Mouse (Mus musculus) limb, embryonic 15.5 days (tissue): ENCODE results near the gene Brd7. TPM values are rescaled to one million over a fixed set of nuclear protein-coding genes. Genes with fewer than 3 reads are reported as not detected.

Source experiments
- ATAC-seq: fragments of 200-750 bp; cut with Nextera tagmentation; 2 replicates; pipeline ENCODE4 v1.8.0; 2017; ENCODE audit warnings: low read depth, moderate TSS enrichment; ENCODE audit not compliant: insufficient number of reproducible peaks, low FRiP score, low TSS enrichment
- H3K27ac ChIP-seq: fragments of 300-500 bp; sonication (generic); 2 replicates; pipeline ENCODE4 v1.5.1; 2015; ENCODE audit warnings: moderate library complexity, mild to moderate bottlenecking, inconsistent platforms
- H3K27me3 ChIP-seq: fragments of 300-500 bp; sonication (generic); 2 replicates; pipeline ENCODE4 v1.6.1; 2015; ENCODE audit warnings: inconsistent platforms
- H3K36me3 ChIP-seq: fragments of 300-500 bp; sonication (generic); 2 replicates; pipeline ENCODE4 v1.6.1; 2015; ENCODE audit warnings: inconsistent platforms
- H3K4me1 ChIP-seq: fragments of 300-500 bp; sonication (generic); 2 replicates; pipeline ENCODE4 v1.6.1; 2015; ENCODE audit warnings: inconsistent platforms
- H3K4me2 ChIP-seq: fragments of 300-500 bp; sonication (generic); 2 replicates; pipeline ENCODE4 v1.6.1; 2015; ENCODE audit warnings: mild to moderate bottlenecking, inconsistent platforms
- H3K4me3 ChIP-seq: fragments of 300-500 bp; sonication (generic); 2 replicates; pipeline ENCODE4 v1.5.1; 2015; ENCODE audit warnings: mild to moderate bottlenecking, inconsistent platforms
- H3K9ac ChIP-seq: fragments of 300-500 bp; sonication (generic); 2 replicates; pipeline ENCODE4 v1.6.1; 2015; ENCODE audit warnings: inconsistent platforms
- H3K9me3 ChIP-seq: fragments of 300-500 bp; sonication (generic); 2 replicates; pipeline ENCODE4 v1.6.1; 2016; ENCODE audit warnings: inconsistent platforms
- WGBS: fragments of 180-500 bp; shearing (Covaris S2); methylation state at CpG from one replicate; pipeline ENCODE4 v1.1.7; 2015; 5-methylcytosine and 5-hydroxymethylcytosine counted together
- polyA plus RNA-seq: library from polyadenylated mRNA; unstranded; fragments of >200 nt; fragmentation: Nextera tagmentation; extraction: Ambion mirVana; gene quantifications from 2 replicates; pipeline ENCODE4 v1.2.1, GENCODE M21; 2015

The Brd7 gene
- polyA plus RNA-seq, 1 experiment from 2014 or later, result 63.2 TPM

DNA sequence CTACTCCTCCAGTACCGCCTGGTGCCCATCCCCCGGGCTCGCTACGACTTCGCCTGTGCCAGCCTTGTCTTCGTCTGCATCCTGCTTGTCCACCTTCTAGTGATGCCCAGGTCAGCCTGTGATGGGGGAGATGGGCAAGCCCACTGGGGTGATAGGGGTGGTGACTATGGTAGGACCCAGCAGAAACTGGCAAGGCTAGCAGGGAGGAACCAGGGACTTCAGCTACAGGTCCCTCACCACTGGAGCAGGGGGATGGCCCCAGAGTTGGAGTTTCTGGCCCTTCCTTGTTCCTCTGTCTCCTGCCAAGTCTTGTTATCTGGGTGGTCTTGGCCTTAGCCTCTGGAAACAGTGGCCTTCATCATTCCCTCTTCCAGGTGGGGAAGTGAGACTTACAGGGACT, 41.9 kb downstream of the Brd7 start:
- 92% methylated on average over 6 of the region's 6 CpGs for WGBS
- no peak for ATAC-seq
- no peak overlapping the region for H3K27ac ChIP-seq

DNA sequence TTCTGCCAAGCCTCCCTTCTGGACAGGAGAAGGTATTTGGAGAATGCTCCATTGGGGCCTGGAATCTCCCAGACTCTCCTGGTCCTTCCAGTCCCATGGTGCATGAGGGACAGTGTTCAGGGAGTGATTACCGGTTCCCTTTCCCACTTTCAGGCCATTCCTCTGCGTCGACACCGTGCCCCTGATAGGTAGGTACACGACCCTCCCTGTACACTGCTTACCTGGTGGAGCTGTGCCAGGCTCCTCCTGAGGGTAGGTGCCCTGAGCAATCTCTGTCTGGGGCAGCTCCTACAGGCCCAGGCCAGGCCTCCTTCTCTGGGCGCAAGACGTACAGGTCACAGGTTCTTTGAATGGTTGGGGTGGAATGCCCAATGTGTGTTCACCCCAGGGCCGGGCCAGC, 43.8 kb downstream of the Brd7 start:
- H3K27me3 ChIP-seq, result no peaks in the 10 kb centered on the region
- H3K36me3 ChIP-seq, result no peaks in the 10 kb centered on the region
- H3K27ac ChIP-seq, result no peak overlapping the region
- no peak overlapping the region for H3K4me3 ChIP-seq
- H3K9ac ChIP-seq, result no peak overlapping the region
- no peaks in the 10 kb centered on the region for H3K9me3 ChIP-seq
- 90% methylated on average over 8 of the region's 8 CpGs for WGBS
- H3K4me2 ChIP-seq, result no peak overlapping the region
- no peak for ATAC-seq
- peaks cover 27% of the 10 kb centered on the region for H3K4me1 ChIP-seq

More for the DNA sequence above, 41.9 kb downstream of the Brd7 start:
- no peaks in the 10 kb centered on the region for H3K27me3 ChIP-seq
- no peaks in the 10 kb centered on the region for H3K9me3 ChIP-seq
- H3K4me1 ChIP-seq, result peaks cover 27% of the 10 kb centered on the region
- no peak overlapping the region for H3K4me2 ChIP-seq
- peaks cover 6% of the 10 kb centered on the region for H3K36me3 ChIP-seq
- H3K9ac ChIP-seq, result no peak overlapping the region
- no peak overlapping the region for H3K4me3 ChIP-seq

DNA sequence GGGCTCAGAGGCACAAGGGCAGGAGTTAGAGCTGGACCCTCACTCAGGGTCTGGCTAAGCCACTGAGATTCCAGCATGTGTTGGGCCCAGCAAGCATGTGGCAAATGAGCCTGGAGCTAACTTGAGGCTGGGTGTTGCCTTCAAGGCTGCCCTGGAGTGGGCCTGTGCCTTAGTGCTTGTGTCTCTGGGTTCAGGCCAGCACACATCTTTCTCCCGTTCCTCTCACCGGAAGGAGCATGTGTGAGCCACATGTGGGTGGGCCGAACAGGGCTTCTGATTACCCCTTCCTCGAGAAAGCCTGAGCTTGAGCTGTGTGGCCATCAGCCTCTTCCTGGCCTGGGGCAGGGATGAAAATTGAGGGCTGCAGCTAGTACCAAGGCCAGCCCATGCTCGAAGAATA, 44.7 kb downstream of the Brd7 start:
- 27% methylated on average over 5 of the region's 5 CpGs for WGBS
- H3K27ac ChIP-seq, result peak overlapping the region; percentile 79
- ATAC-seq, result no peak
- H3K36me3 ChIP-seq, result no peaks in the 10 kb centered on the region
- no peak overlapping the region for H3K4me3 ChIP-seq
- H3K9me3 ChIP-seq, result no peaks in the 10 kb centered on the region
- no peak overlapping the region for H3K9ac ChIP-seq
- no peak overlapping the region for H3K4me2 ChIP-seq
- peaks cover 27% of the 10 kb centered on the region for H3K4me1 ChIP-seq
- no peaks in the 10 kb centered on the region for H3K27me3 ChIP-seq

DNA sequence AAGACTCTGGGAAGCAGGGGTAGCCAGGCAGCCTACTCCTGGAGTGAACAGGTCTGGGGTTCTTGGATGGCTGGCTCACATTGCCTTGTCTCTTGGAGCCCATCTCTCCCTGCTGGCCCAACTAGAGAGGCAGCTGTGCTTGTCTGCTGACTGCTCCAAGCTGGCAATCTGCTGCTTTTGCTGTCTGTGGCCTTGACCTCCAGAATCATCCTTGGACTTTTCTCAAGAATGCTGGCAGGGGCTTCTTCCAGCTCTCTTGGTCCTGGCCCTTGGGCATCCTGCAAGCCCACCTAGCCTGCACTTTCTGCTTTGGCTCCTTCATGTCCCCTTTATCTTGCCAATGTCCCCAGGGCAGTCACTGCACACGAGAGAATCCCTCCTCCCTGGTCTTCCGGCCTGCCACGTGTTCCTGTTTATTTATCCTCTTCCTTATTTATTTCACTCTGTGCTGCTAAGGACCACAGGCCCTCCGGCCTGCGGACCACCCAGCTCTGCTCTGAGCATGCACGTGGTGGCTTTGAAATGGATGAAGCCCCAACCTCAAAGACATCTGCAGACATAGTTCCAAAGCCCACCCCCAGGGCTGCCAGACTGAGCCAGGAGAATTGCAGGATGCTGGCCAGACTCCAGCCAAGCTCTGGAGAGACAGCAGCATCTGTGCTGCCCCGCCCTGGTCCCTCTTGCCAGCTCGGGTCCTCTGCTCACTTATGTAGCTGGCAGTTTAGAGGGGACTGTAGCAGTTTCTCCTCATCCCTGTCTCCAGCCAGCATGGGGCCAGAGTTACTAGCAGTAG, 45.7 kb downstream of the Brd7 start:
- Histone ChIP-seq H3K36me3 (no peaks in the 10 kb centered on the region), H3K27ac (peak overlapping the region; percentile 79), H3K9me3 (no peaks in the 10 kb centered on the region), H3K4me1 (peaks cover 27% of the 10 kb centered on the region), H3K4me3 (no peak overlapping the region), H3K9ac (no peak overlapping the region), H3K4me2 (no peak overlapping the region), H3K27me3 (no peaks in the 10 kb centered on the region)
- peak; percentile 41; the same call in 1 of the 2 replicates for ATAC-seq
- WGBS, result 18% methylated on average over 8 of the region's 8 CpGs

DNA sequence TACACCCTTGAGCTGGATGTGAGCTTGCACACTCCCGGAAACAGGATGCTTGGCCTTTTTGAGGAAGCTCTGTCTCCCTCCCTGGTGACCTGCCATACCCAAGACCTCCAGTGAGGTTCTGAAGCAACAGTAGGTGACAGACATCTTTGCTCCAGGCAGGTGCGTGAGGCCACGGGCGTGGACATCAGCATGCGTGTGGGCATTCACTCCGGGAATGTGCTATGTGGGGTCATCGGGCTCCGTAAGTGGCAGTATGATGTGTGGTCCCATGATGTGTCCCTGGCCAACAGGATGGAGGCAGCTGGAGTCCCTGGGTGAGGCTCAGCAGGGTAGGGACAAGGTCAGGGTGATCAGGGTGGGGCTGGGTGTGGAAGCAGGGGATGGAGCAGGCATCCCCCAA, 46.7 kb downstream of the Brd7 start:
- no peaks in the 10 kb centered on the region for H3K36me3 ChIP-seq
- H3K4me1 ChIP-seq, result peaks cover 27% of the 10 kb centered on the region
- no peaks in the 10 kb centered on the region for H3K9me3 ChIP-seq
- WGBS, result 93% methylated on average over 8 of the region's 8 CpGs
- H3K4me3 ChIP-seq, result no peak overlapping the region
- ATAC-seq, result no peak
- no peak overlapping the region for H3K9ac ChIP-seq
- no peak overlapping the region for H3K27ac ChIP-seq
- H3K4me2 ChIP-seq, result no peak overlapping the region
- H3K27me3 ChIP-seq, result no peaks in the 10 kb centered on the region

DNA sequence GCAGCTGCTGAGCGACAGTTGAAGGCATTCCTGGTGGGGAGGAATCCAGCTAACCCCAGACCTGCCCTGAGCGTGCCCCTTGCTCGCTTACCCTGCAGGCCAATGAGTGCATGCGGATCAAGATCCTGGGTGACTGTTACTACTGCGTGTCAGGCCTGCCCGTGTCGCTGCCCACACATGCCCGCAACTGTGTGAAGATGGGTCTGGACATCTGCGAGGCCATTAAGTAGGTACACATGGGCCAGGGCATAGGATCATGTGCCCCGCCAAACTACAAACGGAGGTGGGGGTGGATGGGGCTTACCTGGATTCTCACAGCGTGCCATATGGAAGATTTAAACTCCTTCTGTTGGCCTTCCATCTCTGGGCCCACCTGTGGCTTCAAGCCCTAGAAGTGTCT, 48.0 kb downstream of the Brd7 start:
- Histone ChIP-seq H3K27ac (no peak overlapping the region), H3K36me3 (no peaks in the 10 kb centered on the region)

DNA sequence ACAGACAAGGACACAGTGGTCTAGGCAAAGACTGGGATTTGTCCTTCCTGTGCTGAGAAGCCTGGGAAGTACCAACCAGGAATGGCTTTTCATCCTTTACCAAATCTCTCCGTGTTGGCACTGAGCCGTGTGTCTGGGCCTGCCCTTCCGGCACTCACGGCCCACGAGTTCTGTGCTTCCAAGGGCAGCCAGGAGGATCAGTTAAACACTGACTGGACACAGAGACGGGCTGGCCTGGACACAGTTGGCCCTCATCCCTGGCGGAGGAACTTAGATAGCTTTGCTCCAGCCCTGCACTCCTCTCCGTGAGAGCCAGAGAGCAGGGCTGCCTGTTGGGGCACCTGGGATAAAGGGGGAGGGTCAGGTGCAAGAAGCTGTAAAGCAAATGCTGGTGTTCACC, 49.0 kb downstream of the Brd7 start:
- no peak overlapping the region for H3K27ac ChIP-seq
- H3K4me3 ChIP-seq, result no peak overlapping the region
- H3K36me3 ChIP-seq, result no peaks in the 10 kb centered on the region
- no peak for ATAC-seq
- WGBS, result 67% methylated on average over 8 of the region's 8 CpGs
- H3K27me3 ChIP-seq, result no peaks in the 10 kb centered on the region
- peaks cover 27% of the 10 kb centered on the region for H3K4me1 ChIP-seq
- H3K9ac ChIP-seq, result no peak overlapping the region
- H3K9me3 ChIP-seq, result no peaks in the 10 kb centered on the region
- no peak overlapping the region for H3K4me2 ChIP-seq

More for the DNA sequence above, 48.0 kb downstream of the Brd7 start:
- H3K9me3 ChIP-seq, result no peaks in the 10 kb centered on the region
- H3K4me2 ChIP-seq, result no peak overlapping the region
- H3K4me3 ChIP-seq, result no peak overlapping the region
- 88% methylated on average over 12 of the region's 12 CpGs for WGBS
- H3K4me1 ChIP-seq, result peaks cover 27% of the 10 kb centered on the region
- H3K27me3 ChIP-seq, result no peaks in the 10 kb centered on the region
- ATAC-seq, result no peak
- H3K9ac ChIP-seq, result no peak overlapping the region

DNA sequence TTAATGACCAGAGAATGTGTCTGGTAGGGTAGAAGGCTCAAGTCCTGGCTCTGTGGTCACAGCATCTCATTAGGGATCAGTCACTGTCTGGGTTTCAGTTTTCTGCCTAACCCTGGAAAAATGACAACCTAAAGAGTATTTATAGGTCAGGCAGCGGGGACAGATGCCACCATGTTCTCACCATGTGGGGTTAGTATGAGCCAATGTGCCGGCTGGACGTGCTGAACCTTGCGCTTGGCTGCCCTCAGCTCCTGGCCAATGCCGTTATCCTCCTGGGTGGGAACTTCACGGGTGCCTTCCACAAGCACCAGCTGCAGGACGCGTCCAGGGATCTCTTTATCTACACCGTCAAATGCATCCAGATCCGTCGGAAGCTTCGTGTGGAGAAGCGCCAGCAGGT, 51.7 kb downstream of the Brd7 start:
- Histone ChIP-seq H3K4me1 (0 out of 2 replicates have a peak, but pooled peaks cover 1% of the 10 kb centered on the region), H3K4me2 (no peak overlapping the region), H3K27me3 (no peaks in the 10 kb centered on the region), H3K4me3 (no peak overlapping the region), H3K9me3 (no peaks in the 10 kb centered on the region), H3K27ac (no peak overlapping the region), H3K36me3 (no peaks in the 10 kb centered on the region), H3K9ac (no peak overlapping the region)
- no peak for ATAC-seq
- 91% methylated on average over 13 of the region's 13 CpGs for WGBS

DNA sequence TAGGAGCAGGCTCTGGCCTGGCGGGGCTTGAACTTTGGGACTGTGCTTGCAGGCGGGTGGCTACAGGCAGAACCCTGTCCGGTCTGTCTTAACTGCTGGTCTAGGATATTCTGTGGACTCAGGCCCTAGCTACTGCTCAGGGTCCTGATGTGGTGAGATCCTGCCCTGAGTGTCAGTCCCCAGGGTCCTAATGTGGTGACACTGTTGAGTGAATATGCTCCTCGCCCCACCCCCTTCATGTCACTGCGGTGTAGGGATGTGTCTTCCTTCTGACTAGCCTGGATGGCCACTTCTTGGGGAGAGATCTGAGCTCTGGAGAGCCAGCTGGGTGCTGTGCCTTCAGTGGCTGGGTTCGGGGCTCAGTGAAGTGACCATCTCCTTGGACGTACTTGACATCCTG, 52.1 kb downstream of the Brd7 start:
- Histone ChIP-seq H3K4me1 (no peaks in the 10 kb centered on the region), H3K9me3 (no peaks in the 10 kb centered on the region), H3K36me3 (no peaks in the 10 kb centered on the region), H3K4me2 (no peak overlapping the region), H3K27ac (no peak overlapping the region), H3K4me3 (no peak overlapping the region), H3K9ac (no peak overlapping the region), H3K27me3 (no peaks in the 10 kb centered on the region)
- ATAC-seq, result no peak
- WGBS, result 95% methylated on average over 7 of the region's 7 CpGs

DNA sequence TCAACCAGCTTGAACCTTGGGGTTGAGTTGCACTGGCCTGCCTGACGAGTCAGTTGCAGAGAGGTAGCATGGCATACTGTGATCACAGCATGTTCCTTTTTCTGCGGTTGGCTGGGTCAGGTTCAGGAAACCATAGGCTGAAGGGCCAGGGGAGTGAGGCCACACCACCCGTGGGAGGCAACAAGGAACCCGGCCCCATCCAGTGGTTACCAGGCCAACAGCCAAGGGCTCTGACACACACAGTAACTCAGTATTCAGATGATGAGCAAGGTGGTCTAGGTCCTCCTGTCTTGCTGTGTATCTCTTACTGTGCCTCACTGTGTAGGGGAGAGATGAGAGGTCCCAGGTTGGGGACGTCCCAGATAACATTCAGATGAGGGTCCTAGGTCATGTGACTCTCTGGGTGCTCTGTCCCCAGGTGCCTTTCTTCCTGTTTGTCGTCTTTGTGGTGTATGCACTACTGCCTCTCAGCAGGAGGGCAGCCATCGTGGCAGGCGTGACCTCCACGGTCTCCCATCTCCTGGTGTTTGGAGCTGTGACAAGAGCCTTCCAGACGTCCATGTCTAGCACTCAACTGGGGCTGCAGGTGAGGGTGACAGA, 52.6 kb downstream of the Brd7 start:
- H3K4me3 ChIP-seq, result no peak overlapping the region
- H3K27me3 ChIP-seq, result no peaks in the 10 kb centered on the region
- no peak overlapping the region for H3K27ac ChIP-seq
- no peaks in the 10 kb centered on the region for H3K9me3 ChIP-seq
- no peak overlapping the region for H3K9ac ChIP-seq
- ATAC-seq, result no peak
- no peak overlapping the region for H3K4me2 ChIP-seq
- 71% methylated on average over 10 of the region's 10 CpGs for WGBS
- no peaks in the 10 kb centered on the region for H3K36me3 ChIP-seq
- no peaks in the 10 kb centered on the region for H3K4me1 ChIP-seq

DNA sequence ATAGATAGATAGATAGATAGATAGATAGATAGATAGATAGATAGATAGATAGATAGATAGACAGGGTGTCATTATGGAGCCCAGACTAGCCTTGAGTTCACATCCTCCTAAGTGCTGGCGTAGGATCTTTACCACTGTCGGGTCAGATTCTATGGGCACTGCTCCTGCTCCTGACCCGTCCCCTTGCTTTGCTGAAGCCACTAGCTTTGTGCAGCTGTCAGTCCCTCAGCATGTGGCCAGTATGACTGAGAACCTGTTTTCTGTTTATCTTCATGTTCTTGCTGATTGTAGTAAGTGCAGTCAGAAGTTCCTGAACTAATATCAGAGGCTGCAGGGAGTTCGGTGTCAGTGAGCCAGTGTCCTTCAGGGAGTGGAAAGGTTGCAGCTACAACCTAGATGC, 54.3 kb downstream of the Brd7 start:
- Histone ChIP-seq H3K36me3 (no peaks in the 10 kb centered on the region), H3K9ac (no peak overlapping the region), H3K27ac (no peak overlapping the region), H3K4me1 (no peaks in the 10 kb centered on the region), H3K9me3 (no peaks in the 10 kb centered on the region), H3K4me3 (no peak overlapping the region), H3K27me3 (no peaks in the 10 kb centered on the region), H3K4me2 (no peak overlapping the region)
- no peak for ATAC-seq
- 91% methylated on average over 4 of the region's 4 CpGs for WGBS

DNA sequence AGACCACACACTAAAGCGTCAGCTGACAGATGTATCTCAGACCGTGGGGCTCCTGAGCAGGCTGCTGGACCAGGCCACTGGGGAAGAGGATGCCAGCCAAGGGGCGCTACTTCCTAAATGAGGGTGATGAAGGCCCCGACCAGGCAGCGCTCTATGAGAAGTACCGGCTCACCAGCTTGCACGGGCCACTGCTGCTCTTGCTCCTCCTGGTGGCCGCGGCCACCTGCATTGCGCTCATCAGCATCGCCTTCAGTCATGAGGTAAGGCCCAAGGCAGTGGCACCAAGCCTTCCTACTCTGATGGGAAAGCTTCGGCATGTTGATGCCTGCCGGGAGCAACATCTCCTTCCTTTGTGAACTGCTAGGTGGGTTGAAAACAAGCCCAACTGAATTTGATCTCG, 55.5 kb downstream of the Brd7 start:
- H3K27ac ChIP-seq, result no peak overlapping the region
- no peak overlapping the region for H3K4me3 ChIP-seq
- 71% methylated on average over 14 of the region's 14 CpGs for WGBS
- no peaks in the 10 kb centered on the region for H3K27me3 ChIP-seq
- ATAC-seq, result no peak
- no peak overlapping the region for H3K4me2 ChIP-seq
- H3K9me3 ChIP-seq, result no peaks in the 10 kb centered on the region
- H3K9ac ChIP-seq, result no peak overlapping the region
- H3K4me1 ChIP-seq, result peaks cover 5% of the 10 kb centered on the region
- no peaks in the 10 kb centered on the region for H3K36me3 ChIP-seq
